Mouse (Mus musculus) ES-E14 (cell line): ENCODE measurements around the gene Espl1. TPM values are rescaled to one million over a fixed set of nuclear protein-coding genes. Genes with fewer than 3 reads are reported as not detected.

Source experiments
- DNase-seq: peaks from one replicate; pipeline ENCODE4 v3.0.0-alpha.2; 2013; ENCODE audit warnings: low read depth, low spot score
- H3K27ac ChIP-seq: 2 replicates; pipeline ENCODE4 v1.5.1; 2012; ENCODE audit warnings: low read depth, mild to moderate bottlenecking, low read length, moderate library complexity, mixed read lengths; ENCODE audit not compliant: poor library complexity, insufficient read depth, severe bottlenecking
- H3K36me3 ChIP-seq: 2 replicates; pipeline ENCODE4 v1.6.1; 2012; ENCODE audit warnings: mild to moderate bottlenecking, low read length, moderate library complexity, mixed read lengths; ENCODE audit not compliant: control insufficient read depth, poor library complexity, insufficient read depth, severe bottlenecking
- H3K4me1 ChIP-seq, 2 experiments: fragments of 150-350 bp in 1 of 2; sonication (generic) in 1 of 2; 2 replicates each; pipeline ENCODE4 v1.6.1; 2012; ENCODE audit warnings: low read length in 2 of 2, mild to moderate bottlenecking in 1 of 2, mixed read lengths in 1 of 2; ENCODE audit not compliant: control insufficient read depth in 2 of 2, insufficient read depth in 2 of 2, poor library complexity in 1 of 2
- H3K4me3 ChIP-seq, 2 experiments: fragments of 150-350 bp in 1 of 2; sonication (generic) in 1 of 2; 2 replicates each; pipeline ENCODE4 v1.5.1; 2012; ENCODE audit warnings: low read length in 2 of 2, low read depth in 1 of 2, mild to moderate bottlenecking in 1 of 2, mixed read lengths in 1 of 2; ENCODE audit not compliant: insufficient read depth in 1 of 2, poor library complexity in 1 of 2, severe bottlenecking in 1 of 2
- H3K9ac ChIP-seq: 2 replicates; pipeline ENCODE4 v1.6.1; 2012; ENCODE audit warnings: low read depth, mild to moderate bottlenecking, low read length, mixed read lengths; ENCODE audit not compliant: poor library complexity, insufficient read depth, severe bottlenecking
- H3K9me3 ChIP-seq: fragments of 150-350 bp; sonication (generic); 2 replicates; pipeline ENCODE4 v1.6.1; 2012; ENCODE audit warnings: low read depth, mild to moderate bottlenecking, low read length; ENCODE audit not compliant: control insufficient read depth, insufficient read depth
- CHD2 ChIP-seq: IDR thresholded peaks from 2 replicates; pipeline ENCODE4 v1.6.1; 2014; ENCODE audit warnings: mild to moderate bottlenecking, low read depth, low read length, inconsistent platforms
- HCFC1 ChIP-seq: IDR thresholded peaks from 2 replicates; pipeline ENCODE4 v1.6.1; 2012; ENCODE audit warnings: low read length, inconsistent platforms, borderline replicate concordance; ENCODE audit not compliant: insufficient read depth
- MAFK ChIP-seq: IDR thresholded peaks from 2 replicates; pipeline ENCODE4 v1.6.1; 2014; ENCODE audit warnings: mild to moderate bottlenecking, low read depth, low read length, inconsistent platforms; ENCODE audit not compliant: insufficient read depth
- ZC3H11A ChIP-seq: IDR thresholded peaks from 2 replicates; pipeline ENCODE4 v1.6.1; 2012; ENCODE audit warnings: low read depth, mild to moderate bottlenecking, inconsistent platforms, low read length, borderline replicate concordance
- ZNF384 ChIP-seq: IDR thresholded peaks from 2 replicates; pipeline ENCODE4 v1.6.1; 2012; ENCODE audit warnings: low read depth, low read length, inconsistent platforms
- in situ Hi-C, 2 experiments: fragments of 600-800 bp; cut with MboI; formaldehyde crosslinking; loops; one replicate each; pipeline ENCODE4 v1.15.1; 2025; ENCODE audit warnings: low sequenced_read_pairs in 2 of 2, inconsistent platforms in 1 of 2; ENCODE audit not compliant: unreplicated experiment in 2 of 2
- total RNA-seq: library from RNA; depleted of rRNA; stranded (reverse); fragments of 300-350 nt; gene quantifications from 2 replicates; pipeline ENCODE4 v1.2.3, GENCODE M21; 2012

Gene Espl1
- total RNA-seq, 1 experiment = 84.1 TPM

- Histone ChIP-seq H3K4me3 (no peak overlapping the region), H3K9me3 (no peaks in the 10 kb centered on the region), H3K27ac (no peak overlapping the region), H3K36me3 (peaks cover 59% of the 10 kb centered on the region), H3K9ac (no peak overlapping the region), H3K4me1 (no peaks in the 10 kb centered on the region)
- in situ Hi-C loops = no loop called here
- TF ChIP-seq ZNF384 (no peak), MAFK (no peak)
- no peak for DNase-seq
Observed at GRCm38 (mm10) chr15:102311489-102311888, 15.4 kb downstream of the Espl1 start.

- TF ChIP-seq ZC3H11A = no peak
- no peak for TF ChIP-seq MAFK
- no peak for TF ChIP-seq CHD2
- no peak for TF ChIP-seq ZNF384
- no peak for TF ChIP-seq HCFC1
- H3K27ac ChIP-seq = no peak overlapping the region
- no peak for DNase-seq
- H3K36me3 ChIP-seq = peaks cover 67% of the 10 kb centered on the region
- H3K4me3 ChIP-seq = no peak overlapping the region
- H3K9ac ChIP-seq = no peak overlapping the region
- H3K9me3 ChIP-seq = no peaks in the 10 kb centered on the region
- no peaks in the 10 kb centered on the region for H3K4me1 ChIP-seq
- in situ Hi-C loops = no loop called here
Observed at GRCm38 (mm10) chr15:102315292-102315691, 19.2 kb downstream of the Espl1 start.

GRCm38 (mm10) chr15:102316263-102316662, 20.2 kb downstream of the Espl1 start:
- no peak overlapping the region for H3K9ac ChIP-seq
- H3K36me3 ChIP-seq = peaks cover 67% of the 10 kb centered on the region
- in situ Hi-C loops = no loop called here
- H3K9me3 ChIP-seq = no peaks in the 10 kb centered on the region
- H3K27ac ChIP-seq = no peak overlapping the region
- no peak overlapping the region for H3K4me3 ChIP-seq
- peak; percentile 57 for DNase-seq
- H3K4me1 ChIP-seq = no peaks in the 10 kb centered on the region
- no peak for TF ChIP-seq CHD2
- TF ChIP-seq MAFK = no peak
- no peak for TF ChIP-seq ZNF384
- no peak for TF ChIP-seq HCFC1
- no peak for TF ChIP-seq ZC3H11A

GRCm38 (mm10) chr15:102324654-102325473, 28.8 kb downstream of the Espl1 start:
- H3K4me3 ChIP-seq = peak overlapping the region; percentile 44 to 89
- DNase-seq = no peak
- in situ Hi-C loops = no loop called here
- H3K9me3 ChIP-seq = no peaks in the 10 kb centered on the region
- peaks cover 1 to 2% of the 10 kb centered on the region in 2 experiments; a peak in 1 of 4 replicates for H3K4me1 ChIP-seq
- no peak overlapping the region for H3K27ac ChIP-seq
- TF ChIP-seq ZNF384 (no peak), CHD2 (no peak), MAFK (no peak), HCFC1 (no peak), ZC3H11A (no peak)
- H3K9ac ChIP-seq = peak overlapping the region; percentile 13; the same call in 1 of the 2 replicates
- peaks cover 30% of the 10 kb centered on the region for H3K36me3 ChIP-seq
